Mouse (Mus musculus) adrenal gland, postnatal 10 days (tissue): ENCODE measurements around the gene Nenf. TPM values are rescaled to one million over a fixed set of nuclear protein-coding genes. Genes with fewer than 3 reads are reported as not detected.

Experiments used
- total RNA-seq, 2 experiments: library from RNA; stranded (reverse); gene quantifications; 2 replicates each; pipeline ENCODE4 v1.2.3; 2021

Gene Nenf
- total RNA-seq, 2 experiments from 2014 or later: 97.5 to 97.6 TPM

Other genes starting within 250 kb of the Nenf start
- 1 to 10 TPM; 1.6 to 1.8 TPM for gene Batf3, start 220.3 kb downstream of the Nenf start, total RNA-seq
- gene Fam71a, start 153.4 kb downstream of the Nenf start, total RNA-seq: not detected
- gene Atf3, start 100.2 kb downstream of the Nenf start, total RNA-seq: 1 to 10 TPM; 1.2 to 5.4 TPM
- gene Tmem206, start 7.7 kb upstream of the Nenf start, total RNA-seq: 1 to 10 TPM; 5.8 to 6.7 TPM
- gene Ppp2r5a, start 85.1 kb upstream of the Nenf start, total RNA-seq: 100 to 1,000 TPM; 225 TPM